Mouse (Mus musculus) monocyte, adult 5-6 weeks (primary cell): ENCODE results near the gene Gm29564. TPM values are rescaled to one million over a fixed set of nuclear protein-coding genes. Genes with fewer than 3 reads are reported as not detected.
"Not testable (repeated sequence)": the region's sequence is repeated elsewhere in the genome, so short reads cannot be mapped to it uniquely, and the experiment has no call there.

Source experiments
- ATAC-seq: fragments of 153-309, 156-312 bp; replicated peaks from 2 replicates; pipeline ENCODE4 v1.8.0; 2017; ENCODE audit warnings: mild to moderate bottlenecking; ENCODE audit not compliant: low TSS enrichment, insufficient number of reproducible peaks, severe bottlenecking, poor library complexity, low FRiP score
- total RNA-seq: library from RNA; stranded (forward); fragments of 200-1000, 200-491, 200-594 nt; gene quantifications from 3 replicates; pipeline ENCODE4 v1.2.3, GENCODE M21; 2017

Gene Gm29564
- not detected in 3 replicates for total RNA-seq

DNA sequence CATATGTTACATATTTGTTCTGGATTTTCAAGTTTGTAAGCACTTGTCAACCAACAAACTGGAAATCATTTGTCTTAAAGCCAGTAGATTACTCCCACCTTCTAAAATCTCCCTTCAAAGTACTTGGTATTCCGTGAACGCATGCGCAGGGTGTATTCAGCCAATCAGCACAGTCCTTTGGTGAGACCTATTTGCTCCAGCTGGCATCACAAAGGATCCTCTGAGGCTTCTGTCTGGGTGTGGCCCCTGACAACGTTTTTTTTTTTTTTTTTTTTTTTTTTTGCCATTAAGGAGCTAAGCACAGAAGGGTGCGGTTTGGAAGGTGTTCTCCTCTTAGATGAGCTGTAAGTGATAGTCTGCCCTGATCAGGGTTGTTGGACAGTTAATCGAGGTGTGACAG, at the start of gene Gm29564:
Gene Gm29564, plus strand, starts transcription at position 301 of the 400 bp plus-strand sequence.
- not testable (repeated sequence) for ATAC-seq

Other genes with a start within 250 kb of the Gm29564 start
- gene Gm20867, start 249.8 kb upstream of the Gm29564 start, total RNA-seq, result not detected in 3 replicates